Mouse (Mus musculus) bone marrow, adult 2 months (tissue): ENCODE results near the gene Orai3. TPM values are rescaled to one million over a fixed set of nuclear protein-coding genes. Genes with fewer than 3 reads are reported as not detected.

Experiments
- H3K27ac ChIP-seq: fragments of 200-500 bp; 2 replicates; pipeline ENCODE4 v1.5.1; 2012; ENCODE audit warnings: low read depth, mild to moderate bottlenecking, control low read depth, inconsistent platforms, low read length; ENCODE audit not compliant: control insufficient read depth, poor library complexity, insufficient read depth
- H3K4me1 ChIP-seq: fragments of 200-500 bp; 2 replicates; pipeline ENCODE4 v1.6.1; 2011; ENCODE audit warnings: low read length; ENCODE audit not compliant: control insufficient read depth, insufficient read depth
- H3K4me3 ChIP-seq: fragments of 200-500 bp; replicated peaks from 2 replicates; pipeline ENCODE3; 2011; ENCODE audit warnings: mild to moderate bottlenecking, low read depth, low read length, control low read depth; ENCODE audit not compliant: control insufficient read depth
- CTCF ChIP-seq: fragments of 200-500 bp; IDR thresholded peaks from 2 replicates; pipeline ENCODE4 v1.5.1; 2011; ENCODE audit warnings: low read length, control low read depth; ENCODE audit not compliant: control insufficient read depth, insufficient read depth
- POLR2A ChIP-seq: fragments of 200-500 bp; IDR thresholded peaks from 2 replicates; pipeline ENCODE4 v1.6.1; 2011; ENCODE audit warnings: low read depth, mild to moderate bottlenecking, control low read depth, low read length, borderline replicate concordance; ENCODE audit not compliant: control insufficient read depth
- WGBS: fragments of 180-500 bp; shearing (Covaris S2); methylation state at CpG from one replicate; pipeline ENCODE4 v1.1.7; 2018; 5-methylcytosine and 5-hydroxymethylcytosine counted together
- polyA plus RNA-seq: library from polyadenylated mRNA; stranded (reverse); fragments of >200 nt; gene quantifications from 2 replicates; pipeline ENCODE4 v1.2.4, GENCODE M21; 2011; ENCODE audit warnings: low replicate concordance; ENCODE audit not compliant: missing spikeins, insufficient read depth, insufficient read length

Orai3 gene
- polyA plus RNA-seq, 1 experiment, result 14.6 TPM

DNA sequence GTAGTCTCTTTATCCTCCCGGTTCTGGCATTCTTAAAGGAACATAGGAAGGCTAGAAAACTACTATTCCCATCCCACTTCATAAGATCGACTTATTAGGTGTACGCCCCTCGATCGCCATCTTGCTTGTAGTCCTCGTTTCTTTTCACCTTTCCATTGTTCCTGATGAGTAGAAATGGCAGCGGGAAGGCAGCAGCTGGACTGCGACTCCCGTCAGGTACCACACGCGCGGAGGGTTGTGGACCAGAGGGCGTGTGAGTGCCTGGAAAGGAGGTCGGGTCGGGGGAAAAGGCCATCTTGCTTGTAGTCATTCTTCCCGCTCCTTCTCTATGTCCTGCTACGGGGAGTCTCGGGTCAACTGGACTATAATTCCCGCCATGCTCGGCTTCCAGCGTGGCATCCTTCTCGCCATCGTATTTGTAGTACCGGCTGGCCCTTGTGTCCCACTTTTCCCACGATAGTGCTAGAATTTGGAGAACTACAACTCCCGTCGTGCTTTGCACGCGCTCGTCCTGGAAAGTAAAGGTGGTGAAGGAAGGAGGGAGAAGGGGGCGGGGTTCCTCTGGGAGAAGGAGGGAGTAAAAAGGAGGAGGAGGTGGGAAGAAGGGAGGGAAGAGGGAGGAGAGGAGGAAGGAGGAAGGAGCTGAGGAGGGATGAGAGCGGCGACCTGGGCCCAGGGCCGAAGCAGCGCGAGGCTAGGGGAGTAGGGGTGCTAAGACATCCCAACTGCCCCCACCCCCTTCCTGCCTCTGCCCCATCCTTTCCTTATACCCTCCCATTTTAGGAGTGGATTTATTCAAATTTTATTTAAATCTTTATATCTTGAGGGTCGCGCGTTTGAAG, 23.7 kb upstream of the Orai3 start:
- H3K27ac ChIP-seq, result peak overlapping the region; percentile 83
- no peaks in the 10 kb centered on the region for H3K4me1 ChIP-seq
- under 1% methylated on average over 39 of the region's 39 CpGs for WGBS
- peak overlapping the region; percentile 95 for H3K4me3 ChIP-seq
- TF ChIP-seq POLR2A (peak; percentile 39; the same call in 1 of the 2 replicates), CTCF (peak; percentile 9; the same call in 1 of the 2 replicates)

- Histone ChIP-seq H3K4me1 (no peaks in the 10 kb centered on the region), H3K4me3 (no peak overlapping the region), H3K27ac (no peak overlapping the region)
- WGBS, result 3% methylated on average over 58 of the region's 62 CpGs
- TF ChIP-seq POLR2A (no peak), CTCF (no peak)
Observed at GRCm38 (mm10) chr7:127746494-127747491, 22.8 kb upstream of the Orai3 start.

DNA sequence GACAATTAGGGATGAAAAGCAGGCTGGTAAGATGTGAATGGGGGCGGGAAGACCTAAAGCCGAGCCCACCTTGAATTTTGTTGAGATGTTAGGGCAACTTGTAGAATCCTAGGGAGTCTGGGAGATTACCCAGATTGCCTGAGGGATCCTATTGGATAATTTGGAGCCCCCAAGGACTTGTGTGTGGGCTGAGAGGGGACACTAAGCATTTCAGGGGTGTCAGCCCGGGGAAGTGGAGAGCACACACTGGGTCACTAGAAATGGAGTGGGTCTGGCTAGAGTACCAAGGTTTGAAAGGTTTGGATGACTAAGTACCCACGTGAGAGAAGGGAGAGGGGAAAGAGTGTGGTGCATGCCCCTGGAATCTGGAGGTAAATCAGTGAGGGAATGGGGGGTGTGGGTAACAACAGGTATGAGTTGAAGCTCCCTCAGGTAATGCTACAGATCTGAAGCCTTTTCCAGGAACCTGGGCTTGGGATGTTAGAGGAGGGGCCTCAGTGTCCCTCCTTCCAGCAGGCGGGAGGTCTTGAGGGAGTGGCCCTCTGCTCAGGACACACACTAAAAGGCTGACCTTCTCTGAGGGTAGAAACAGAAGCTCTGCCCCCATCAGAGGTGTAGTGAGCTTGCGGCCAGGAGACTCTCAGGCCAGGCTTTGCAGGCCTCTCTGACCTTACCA, 21.9 kb upstream of the Orai3 start:
- H3K4me3 ChIP-seq, result no peak overlapping the region
- H3K27ac ChIP-seq, result no peak overlapping the region
- H3K4me1 ChIP-seq, result no peaks in the 10 kb centered on the region
- 83% methylated on average over 6 of the region's 6 CpGs for WGBS
- no peak for TF ChIP-seq CTCF
- TF ChIP-seq POLR2A, result no peak

- 95% methylated on average over 28 of the region's 28 CpGs for WGBS
- H3K27ac ChIP-seq, result no peak overlapping the region
- H3K4me1 ChIP-seq, result no peaks in the 10 kb centered on the region
- TF ChIP-seq CTCF, result no peak
- TF ChIP-seq POLR2A, result no peak
- no peak overlapping the region for H3K4me3 ChIP-seq
Observed at GRCm38 (mm10) chr7:127748235-127748560, 21.4 kb upstream of the Orai3 start.

GRCm38 (mm10) chr7:127750131-127751127, 19.2 kb upstream of the Orai3 start:
- no peaks in the 10 kb centered on the region for H3K4me1 ChIP-seq
- H3K27ac ChIP-seq, result no peak overlapping the region
- 85% methylated on average over 19 of the region's 19 CpGs for WGBS
- no peak for TF ChIP-seq POLR2A
- TF ChIP-seq CTCF, result no peak
- H3K4me3 ChIP-seq, result no peak overlapping the region

DNA sequence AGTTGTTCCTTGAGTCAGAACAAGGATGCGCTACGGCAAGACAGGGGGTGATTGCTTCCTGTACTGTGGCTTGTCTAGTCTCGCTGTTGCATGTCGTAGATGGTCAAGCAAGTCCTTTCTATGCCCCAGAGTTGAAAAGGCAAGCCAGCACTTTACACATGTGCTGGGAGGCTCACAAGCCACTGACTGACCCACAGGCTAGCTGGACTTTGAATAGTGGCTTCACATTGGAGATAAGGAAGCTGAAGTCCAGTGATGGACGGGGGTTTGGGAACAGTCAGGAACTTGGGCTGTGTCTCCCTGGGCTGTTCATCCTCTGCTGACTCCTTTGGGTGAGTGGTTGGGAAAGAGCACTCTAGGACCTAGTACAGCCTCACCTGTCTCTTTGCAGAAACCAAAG, 18.0 kb upstream of the Orai3 start:
- TF ChIP-seq CTCF, result no peak
- TF ChIP-seq POLR2A, result no peak
- Histone ChIP-seq H3K4me3 (no peak overlapping the region), H3K27ac (no peak overlapping the region), H3K4me1 (no peaks in the 10 kb centered on the region)
- 90% methylated on average over 5 of the region's 5 CpGs for WGBS

DNA sequence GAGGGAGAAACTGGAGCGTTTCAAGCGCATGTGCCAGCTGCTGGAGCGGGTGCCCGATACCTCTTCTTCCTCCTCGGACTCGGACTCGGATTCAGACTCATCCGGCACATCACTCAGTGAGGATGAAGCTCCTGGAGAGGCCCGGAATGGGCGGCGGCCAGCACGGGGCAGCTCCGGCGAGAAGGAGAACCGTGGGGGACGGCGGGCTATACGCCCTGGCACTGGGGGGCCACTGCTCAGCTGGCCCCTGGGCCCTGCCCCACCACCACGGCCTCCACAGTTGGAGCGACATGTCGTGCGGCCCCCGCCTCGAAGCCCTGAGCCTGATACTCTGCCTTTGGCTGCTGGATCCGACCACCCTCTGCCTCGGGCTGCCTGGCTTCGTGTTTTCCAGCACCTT, 17.5 kb upstream of the Orai3 start:
- Histone ChIP-seq H3K4me1 (no peaks in the 10 kb centered on the region), H3K4me3 (no peak overlapping the region), H3K27ac (no peak overlapping the region)
- TF ChIP-seq CTCF, result no peak
- no peak for TF ChIP-seq POLR2A
- 93% methylated on average over 27 of the region's 27 CpGs for WGBS
